Mouse (Mus musculus) lung, postnatal 0 days (tissue): ENCODE measurements around the gene Dgkz.

Source experiments
- CTCF ChIP-seq: IDR thresholded peaks from 2 replicates; pipeline ENCODE4 v1.5.1; 2016; ENCODE audit warnings: antibody characterized with exemption, mild to moderate bottlenecking
- EP300 ChIP-seq: IDR thresholded peaks from 2 replicates; pipeline ENCODE4 v1.6.1; 2016; ENCODE audit warnings: antibody characterized with exemption, mild to moderate bottlenecking, control low read depth

GRCm38 (mm10) chr2:91929936-91930335, 45.7 kb downstream of the Dgkz start:
- TF ChIP-seq CTCF: peak; percentile 82
- no peak for TF ChIP-seq EP300
